Mouse (Mus musculus) embryonic facial prominence, embryonic 13.5 days (tissue): ENCODE data around the gene Olfr322. TPM values are rescaled to one million over a fixed set of nuclear protein-coding genes. Genes with fewer than 3 reads are reported as not detected.

Experiments
- ATAC-seq: fragments of 200-750 bp; cut with Nextera tagmentation; 2 replicates; pipeline ENCODE4 v1.8.0; 2017; ENCODE audit warnings: low read depth; ENCODE audit not compliant: insufficient number of reproducible peaks, insufficient read depth, low FRiP score, low TSS enrichment
- H3K27ac ChIP-seq: fragments of 300-500 bp; sonication (generic); 2 replicates; pipeline ENCODE4 v1.5.1; 2015; ENCODE audit warnings: moderate library complexity, mild to moderate bottlenecking, inconsistent platforms
- H3K27me3 ChIP-seq: fragments of 300-500 bp; sonication (generic); 2 replicates; pipeline ENCODE4 v1.6.1; 2015; ENCODE audit warnings: mild to moderate bottlenecking, inconsistent platforms
- H3K36me3 ChIP-seq: fragments of 300-500 bp; sonication (generic); 2 replicates; pipeline ENCODE4 v1.6.1; 2015; ENCODE audit warnings: mild to moderate bottlenecking, inconsistent platforms
- H3K4me1 ChIP-seq: fragments of 300-500 bp; sonication (generic); 2 replicates; pipeline ENCODE4 v1.6.1; 2015; ENCODE audit warnings: inconsistent platforms
- H3K4me2 ChIP-seq: fragments of 300-500 bp; sonication (generic); 2 replicates; pipeline ENCODE4 v1.6.1; 2015; ENCODE audit warnings: moderate library complexity, mild to moderate bottlenecking, inconsistent platforms
- H3K4me3 ChIP-seq: fragments of 300-500 bp; sonication (generic); 2 replicates; pipeline ENCODE4 v1.5.1; 2015; ENCODE audit warnings: mild to moderate bottlenecking, inconsistent platforms
- H3K9ac ChIP-seq: fragments of 300-500 bp; sonication (generic); 2 replicates; pipeline ENCODE4 v1.6.1; 2015; ENCODE audit warnings: mild to moderate bottlenecking, inconsistent platforms
- H3K9me3 ChIP-seq: fragments of 300-500 bp; sonication (generic); 2 replicates; pipeline ENCODE4 v1.6.1; 2016; ENCODE audit warnings: inconsistent platforms
- WGBS: fragments of 180-500 bp; shearing (Covaris S2); methylation state at CpG from one replicate; pipeline ENCODE4 v1.1.7; 2015; ENCODE audit warnings: mixed read lengths; 5-methylcytosine and 5-hydroxymethylcytosine counted together
- polyA plus RNA-seq: library from polyadenylated mRNA; unstranded; fragments of >200 nt; fragmentation: Nextera tagmentation; extraction: Ambion mirVana; gene quantifications from 2 replicates; pipeline ENCODE4 v1.2.1, GENCODE M21; 2015

Gene Olfr322
- not detected in 2 replicates for polyA plus RNA-seq

DNA sequence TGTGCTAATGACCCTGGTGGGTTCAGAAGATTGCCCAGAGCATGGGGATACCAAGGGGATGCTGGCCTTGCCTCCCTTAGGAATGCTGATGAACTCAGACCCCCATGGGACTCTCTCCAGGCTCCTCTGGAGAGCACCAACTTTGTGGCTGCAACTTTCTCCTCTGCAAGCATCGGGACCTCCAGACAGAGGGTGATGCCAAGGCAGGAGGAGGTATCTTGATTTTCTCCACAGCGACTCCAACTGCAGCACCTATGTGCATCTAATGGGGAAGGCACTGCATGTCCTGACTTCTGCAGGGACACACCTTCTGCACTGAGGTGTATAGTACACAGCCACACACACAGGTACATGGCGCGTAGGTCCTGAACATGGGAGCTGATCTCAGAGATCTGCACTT, at the start of gene Olfr322:
TSS of gene Olfr322 (plus strand) at position 187 of the 400 bp plus-strand sequence.
- no peak within 1 kb of the TSS for H3K27ac ChIP-seq
- 87% methylated on average over 4 of the region's 4 CpGs for WGBS

DNA sequence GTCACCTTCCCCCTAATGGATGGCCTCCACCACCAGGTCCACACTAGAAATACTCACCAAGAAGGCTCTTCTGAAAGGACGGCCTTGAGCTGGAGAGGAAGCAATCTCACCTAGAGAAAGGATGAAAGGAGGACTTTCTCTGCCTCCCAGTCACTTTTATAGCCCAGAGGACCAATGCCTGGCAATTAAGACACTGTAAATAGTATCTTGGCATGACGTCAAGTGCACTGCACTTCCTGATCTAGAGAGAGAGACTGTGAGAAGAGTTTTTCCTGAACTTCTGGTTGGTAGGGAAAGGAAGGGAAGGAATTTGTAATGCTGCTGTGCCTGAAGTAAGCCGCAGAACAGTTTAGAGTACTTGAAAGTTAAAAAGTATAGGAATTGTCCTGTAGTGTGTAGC, 45.2 kb upstream of the Olfr322 start:
- no peak overlapping the region for H3K9ac ChIP-seq
- H3K4me1 ChIP-seq: no peaks in the 10 kb centered on the region
- no peak overlapping the region for H3K4me3 ChIP-seq
- no peak overlapping the region for H3K4me2 ChIP-seq
- H3K36me3 ChIP-seq: no peaks in the 10 kb centered on the region
- no peaks in the 10 kb centered on the region for H3K27me3 ChIP-seq
- ATAC-seq: no peak
- no peak overlapping the region for H3K27ac ChIP-seq
- no peaks in the 10 kb centered on the region for H3K9me3 ChIP-seq
- 77% methylated on average over 3 of the region's 3 CpGs for WGBS

More for the DNA sequence above, at the start of gene Olfr322:
- Histone ChIP-seq H3K9ac (no peak within 1 kb of the TSS), H3K9me3 (no peaks in the 10 kb centered on the region), H3K4me2 (no peak within 1 kb of the TSS), H3K4me3 (no peak within 1 kb of the TSS), H3K27me3 (no peaks in the 10 kb centered on the region), H3K36me3 (no peaks in the 10 kb centered on the region), H3K4me1 (no peaks in the 10 kb centered on the region)
- ATAC-seq: no peak

DNA sequence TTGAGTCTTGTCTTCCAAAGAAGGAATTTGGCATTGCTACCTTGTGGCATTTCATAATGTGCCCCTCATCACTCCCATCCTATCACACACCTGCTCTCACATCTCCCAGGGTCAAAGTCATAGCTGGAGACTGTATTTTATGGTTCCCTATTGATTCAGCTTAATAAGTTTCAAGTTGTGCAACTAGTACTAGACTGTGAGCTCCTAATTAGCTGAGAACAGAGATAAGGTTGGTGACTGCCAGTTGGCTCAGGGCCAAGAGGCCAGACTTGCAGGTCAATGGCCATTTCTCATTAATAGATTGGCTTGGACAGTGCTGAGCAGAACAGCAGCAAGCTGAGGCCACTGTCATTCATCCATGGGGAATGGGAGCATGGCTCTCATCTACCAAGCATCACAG, 44.1 kb upstream of the Olfr322 start:
- Histone ChIP-seq H3K36me3 (no peaks in the 10 kb centered on the region), H3K4me1 (no peaks in the 10 kb centered on the region), H3K27me3 (no peaks in the 10 kb centered on the region), H3K9ac (no peak overlapping the region), H3K4me3 (no peak overlapping the region), H3K9me3 (no peaks in the 10 kb centered on the region), H3K4me2 (no peak overlapping the region), H3K27ac (no peak overlapping the region)
- ATAC-seq: no peak

DNA sequence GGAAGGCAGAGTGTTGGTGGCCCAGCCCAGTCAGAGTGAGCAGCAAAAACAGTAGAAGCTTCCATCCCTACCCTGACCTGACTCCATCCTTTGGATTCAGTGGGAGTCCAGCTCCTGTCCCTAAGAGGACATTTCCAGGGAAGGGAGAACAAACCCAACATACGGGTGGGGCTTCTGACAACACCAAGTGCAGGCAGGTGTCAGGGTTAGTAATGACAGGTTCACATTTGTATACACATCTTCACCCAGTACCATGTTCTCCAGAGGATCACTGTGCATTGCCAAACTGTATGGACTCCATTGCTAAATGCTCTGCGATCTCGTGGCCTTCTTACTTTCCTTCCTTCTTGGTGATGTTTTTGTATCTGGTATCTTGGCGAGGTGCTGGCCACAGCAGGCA, 42.6 kb upstream of the Olfr322 start, which contains the start of gene 2210407C18Rik:
TSS of gene 2210407C18Rik (minus strand) at position 101 of the 400 bp plus-strand sequence.
- Histone ChIP-seq H3K4me3 (no peak within 1 kb of the TSS), H3K9ac (no peak within 1 kb of the TSS), H3K36me3 (no peaks in the 10 kb centered on the region), H3K4me2 (no peak within 1 kb of the TSS), H3K27ac (no peak within 1 kb of the TSS), H3K9me3 (no peaks in the 10 kb centered on the region), H3K27me3 (no peaks in the 10 kb centered on the region), H3K4me1 (no peaks in the 10 kb centered on the region)
- 87% methylated on average over 4 of the region's 4 CpGs for WGBS
- ATAC-seq: no peak

DNA sequence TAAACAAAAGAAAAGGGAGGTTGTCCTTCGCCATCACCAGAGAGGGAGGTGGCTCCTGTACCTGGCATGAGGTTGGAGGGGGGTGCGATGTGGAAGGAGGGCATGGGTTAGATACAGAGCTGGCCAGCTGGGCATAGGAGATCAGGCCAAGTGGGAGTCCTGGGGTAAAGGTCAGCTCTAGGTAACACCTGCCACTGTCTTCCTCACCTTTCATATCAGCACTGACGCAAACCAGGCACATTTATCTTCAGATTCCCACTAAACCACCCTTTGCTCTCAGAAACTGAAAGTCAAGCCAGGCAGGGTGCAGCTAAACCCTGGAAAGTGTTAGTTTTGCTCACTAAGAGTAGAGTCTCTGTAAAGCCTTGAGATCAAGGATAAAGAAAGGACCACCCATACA, 40.2 kb upstream of the Olfr322 start:
- no peaks in the 10 kb centered on the region for H3K9me3 ChIP-seq
- no peak for ATAC-seq
- H3K4me2 ChIP-seq: no peak overlapping the region
- no peaks in the 10 kb centered on the region for H3K27me3 ChIP-seq
- no peak overlapping the region for H3K27ac ChIP-seq
- H3K9ac ChIP-seq: no peak overlapping the region
- H3K4me3 ChIP-seq: no peak overlapping the region
- 62% methylated on average over 3 of the region's 3 CpGs for WGBS
- no peaks in the 10 kb centered on the region for H3K36me3 ChIP-seq
- H3K4me1 ChIP-seq: no peaks in the 10 kb centered on the region

DNA sequence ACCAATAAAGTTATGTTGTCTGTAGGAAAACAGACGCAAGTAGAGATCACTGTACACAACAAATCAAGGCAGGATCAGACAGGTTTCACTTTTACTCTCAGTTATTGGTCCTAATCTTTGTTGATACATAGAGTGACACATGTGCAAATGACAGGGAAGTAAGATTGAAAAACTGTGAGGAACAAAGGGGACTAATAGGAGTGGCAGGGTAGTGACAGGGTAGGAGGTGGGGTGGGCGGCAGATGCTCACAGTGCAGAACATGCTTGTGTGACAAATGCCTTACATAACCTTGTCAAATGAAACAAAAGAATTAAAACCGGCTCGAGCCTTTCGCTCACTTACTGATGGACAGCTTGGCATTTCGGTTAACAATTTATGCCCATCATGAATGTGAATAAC, 39.8 kb upstream of the Olfr322 start:
- Histone ChIP-seq H3K36me3 (no peaks in the 10 kb centered on the region), H3K4me1 (no peaks in the 10 kb centered on the region), H3K27me3 (no peaks in the 10 kb centered on the region), H3K9me3 (no peaks in the 10 kb centered on the region), H3K27ac (no peak overlapping the region), H3K4me3 (no peak overlapping the region), H3K9ac (no peak overlapping the region), H3K4me2 (no peak overlapping the region)
- no peak for ATAC-seq
- 76% methylated on average over 6 of the region's 6 CpGs for WGBS

DNA sequence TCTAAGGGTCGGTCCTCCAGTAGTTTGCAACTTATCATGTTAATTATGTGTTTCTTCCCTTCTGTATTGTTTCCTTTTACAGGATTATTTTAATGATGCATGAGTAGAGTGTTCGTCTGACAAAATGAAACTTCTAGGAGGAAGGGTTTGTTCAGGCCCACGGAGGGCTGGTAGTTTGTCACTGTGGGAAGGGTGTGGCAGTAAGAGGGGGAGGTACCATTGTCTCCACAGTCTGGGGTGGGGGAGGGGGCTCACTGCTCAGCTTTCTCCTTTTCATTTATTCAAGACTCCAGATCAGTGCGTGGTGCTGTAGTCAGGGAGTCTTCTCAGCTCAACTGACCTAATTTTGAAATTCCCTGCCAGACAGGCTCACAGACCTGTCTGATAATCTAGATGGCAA, 32.4 kb upstream of the Olfr322 start:
- Histone ChIP-seq H3K4me2 (no peak overlapping the region), H3K27me3 (no peaks in the 10 kb centered on the region), H3K36me3 (no peaks in the 10 kb centered on the region), H3K27ac (no peak overlapping the region), H3K9me3 (no peaks in the 10 kb centered on the region), H3K9ac (no peak overlapping the region), H3K4me3 (no peak overlapping the region), H3K4me1 (no peaks in the 10 kb centered on the region)
- no peak for ATAC-seq
- 63% methylated on average over 4 of the region's 4 CpGs for WGBS

DNA sequence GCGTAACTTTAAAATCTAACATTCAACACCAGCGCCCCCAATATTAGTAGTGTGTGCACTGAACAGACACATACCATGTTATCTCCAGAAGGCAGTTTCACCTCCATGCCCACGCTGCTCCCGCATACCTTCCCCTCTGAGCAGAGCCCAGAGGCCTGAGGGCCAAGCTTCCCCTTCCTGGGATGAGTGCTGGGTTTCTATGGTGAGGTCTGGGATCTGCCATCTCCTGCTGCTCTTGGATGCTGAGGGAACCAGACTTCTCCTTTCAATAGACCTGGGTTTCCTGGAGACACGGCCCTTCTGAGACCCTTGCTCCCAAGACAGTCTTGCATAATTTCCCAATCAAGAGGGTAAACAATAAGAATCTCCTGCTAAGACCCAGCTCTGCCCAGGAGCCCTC, 28.2 kb upstream of the Olfr322 start, which contains the start of gene Olfr323:
TSS of gene Olfr323 (minus strand) at position 101 of the 400 bp plus-strand sequence.
- Histone ChIP-seq H3K4me3 (no peak within 1 kb of the TSS), H3K9ac (no peak within 1 kb of the TSS), H3K36me3 (no peaks in the 10 kb centered on the region), H3K4me1 (no peaks in the 10 kb centered on the region), H3K27me3 (no peaks in the 10 kb centered on the region; the same call in 1 of the 2 replicates), H3K27ac (no peak within 1 kb of the TSS), H3K4me2 (no peak within 1 kb of the TSS), H3K9me3 (no peaks in the 10 kb centered on the region)
- ATAC-seq: no peak
- WGBS: 75% methylated on average over 5 of the region's 5 CpGs

DNA sequence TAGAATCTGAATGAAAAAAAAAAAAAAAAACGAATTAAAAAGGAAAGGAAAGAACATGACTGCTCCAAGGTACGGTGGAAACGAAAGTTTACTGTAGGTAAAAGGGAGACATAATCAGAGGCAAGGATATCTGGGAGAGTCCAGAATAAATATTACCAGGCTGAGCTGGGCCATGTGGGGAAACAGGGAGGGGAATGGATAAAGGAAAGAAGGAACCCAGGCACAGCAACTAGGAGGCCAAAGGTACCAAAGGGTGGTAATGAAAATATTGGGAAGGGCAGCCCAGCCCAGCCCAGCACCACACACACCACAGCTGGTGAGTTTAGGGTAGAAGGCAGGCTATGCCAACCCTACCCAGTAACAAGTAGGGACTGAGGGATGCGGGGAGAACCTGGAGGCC, 23.7 kb upstream of the Olfr322 start:
- H3K9me3 ChIP-seq: no peaks in the 10 kb centered on the region
- H3K27me3 ChIP-seq: peaks cover 27% of the 10 kb centered on the region
- H3K4me1 ChIP-seq: no peaks in the 10 kb centered on the region
- WGBS: 60% methylated on average over 4 of the region's 4 CpGs
- no peak overlapping the region for H3K27ac ChIP-seq
- no peak overlapping the region for H3K4me2 ChIP-seq
- H3K9ac ChIP-seq: no peak overlapping the region
- no peak for ATAC-seq
- no peak overlapping the region for H3K4me3 ChIP-seq
- no peaks in the 10 kb centered on the region for H3K36me3 ChIP-seq

DNA sequence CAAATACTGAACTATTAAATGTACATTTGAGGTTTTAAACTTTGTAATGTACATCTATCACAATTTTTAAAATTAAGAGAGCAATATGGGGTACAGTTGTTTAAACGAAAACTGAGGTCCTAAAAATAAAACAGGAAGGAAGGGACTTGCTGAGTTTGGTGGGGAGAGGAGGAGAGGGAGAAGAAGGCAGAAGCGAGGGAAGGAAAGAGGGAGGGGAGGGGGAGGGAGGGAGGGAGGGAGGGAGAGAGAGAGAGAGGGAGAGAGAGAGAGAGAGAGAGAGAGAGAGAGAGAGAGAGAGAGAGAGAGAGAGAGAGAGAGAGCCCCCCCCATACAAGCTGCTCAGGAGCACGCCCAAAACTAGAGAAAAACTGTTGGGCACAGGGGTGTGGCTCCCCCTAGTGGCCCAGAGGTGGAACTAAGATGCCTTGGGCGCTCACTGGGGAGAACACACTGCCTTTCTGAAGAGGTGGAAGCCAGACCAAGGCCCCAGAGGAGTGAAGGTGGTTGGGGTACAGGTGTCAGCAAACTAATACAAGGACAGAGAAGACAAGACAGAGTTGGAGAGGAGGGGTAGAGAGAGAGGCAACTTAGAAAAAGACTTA, 22.1 kb upstream of the Olfr322 start:
- Histone ChIP-seq H3K27ac (no peak overlapping the region), H3K27me3 (peaks cover 43% of the 10 kb centered on the region), H3K9ac (no peak overlapping the region), H3K4me1 (peaks cover 11% of the 10 kb centered on the region), H3K4me2 (no peak overlapping the region), H3K4me3 (no peak overlapping the region), H3K36me3 (no peaks in the 10 kb centered on the region), H3K9me3 (no peaks in the 10 kb centered on the region)
- 22% methylated on average over 4 of the region's 4 CpGs for WGBS
- no peak for ATAC-seq

DNA sequence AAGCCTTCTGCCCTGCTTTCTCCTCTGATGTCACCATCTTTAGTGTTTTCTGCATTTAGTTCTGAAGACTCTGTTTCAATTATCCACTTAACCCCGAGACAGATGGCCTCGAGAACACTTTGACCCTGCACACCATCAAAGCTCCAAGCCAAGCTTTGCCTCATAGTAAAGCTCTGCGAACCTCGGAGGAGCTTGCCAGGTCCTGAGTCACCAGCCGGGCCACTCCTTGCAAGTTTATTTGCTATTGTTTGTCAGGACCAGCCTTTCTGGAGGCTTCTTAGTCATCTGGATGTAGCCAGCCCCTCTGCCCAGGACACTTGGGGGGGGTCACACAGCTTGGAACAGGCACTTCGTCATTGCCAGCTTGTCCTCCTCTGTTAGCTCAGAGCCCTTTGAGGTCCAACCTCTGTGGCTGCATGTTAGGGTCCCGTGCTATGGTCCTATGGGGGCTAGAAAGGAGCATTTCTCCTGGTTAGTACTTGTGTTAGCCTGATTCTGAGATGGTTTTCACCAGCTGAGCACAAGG, 20.3 kb upstream of the Olfr322 start:
- Histone ChIP-seq H3K4me3 (no peak overlapping the region), H3K27me3 (peaks cover 50% of the 10 kb centered on the region), H3K36me3 (no peaks in the 10 kb centered on the region), H3K9me3 (no peaks in the 10 kb centered on the region), H3K4me2 (no peak overlapping the region), H3K9ac (no peak overlapping the region), H3K4me1 (peaks cover 11% of the 10 kb centered on the region), H3K27ac (no peak overlapping the region)
- no peak for ATAC-seq
- 44% methylated on average over 7 of the region's 7 CpGs for WGBS

DNA sequence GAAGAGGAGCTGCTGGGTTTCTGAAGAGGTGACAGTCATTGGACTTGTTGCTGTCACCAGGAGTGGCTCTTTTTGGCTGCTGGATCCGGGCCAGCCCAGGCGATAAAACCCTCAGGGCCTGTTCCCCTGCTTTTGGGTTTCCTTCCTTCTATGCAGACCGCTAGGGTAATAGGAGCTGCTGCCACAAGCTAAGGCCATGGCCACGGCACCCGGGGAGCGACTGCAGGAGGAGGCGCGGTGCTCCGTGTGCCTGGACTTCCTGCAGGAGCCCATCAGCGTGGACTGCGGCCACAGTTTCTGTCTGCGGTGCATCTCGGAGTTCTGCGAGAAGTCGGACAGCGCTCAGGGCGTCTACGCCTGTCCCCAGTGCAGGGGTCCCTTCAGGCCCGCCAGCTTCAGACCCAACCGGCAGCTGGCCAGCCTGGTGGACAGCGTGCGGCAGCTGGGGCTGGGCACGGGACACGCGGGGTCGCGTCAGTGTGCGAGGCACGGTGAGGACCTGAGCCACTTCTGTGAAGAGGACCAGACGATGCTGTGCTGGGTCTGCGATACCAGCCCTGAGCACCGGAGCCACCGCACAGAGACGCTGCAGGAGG, 18.2 kb upstream of the Olfr322 start, which contains the start of gene Trim58:
TSS of gene Trim58 (plus strand) at position 194 of the 596 bp plus-strand sequence.
- Histone ChIP-seq H3K4me3 (peak within 1 kb of the TSS; percentile 40), H3K27me3 (peaks cover 51% of the 10 kb centered on the region), H3K4me2 (peak within 1 kb of the TSS; percentile 71), H3K9me3 (no peaks in the 10 kb centered on the region), H3K36me3 (no peaks in the 10 kb centered on the region), H3K9ac (peak within 1 kb of the TSS; percentile 54), H3K27ac (no peak within 1 kb of the TSS), H3K4me1 (peaks cover 11% of the 10 kb centered on the region)
- ATAC-seq: no peak
- WGBS: 4% methylated on average over 34 of the region's 34 CpGs
